Mouse (Mus musculus): ENCODE data around the gene Gm42669. TPM values are rescaled to one million over a fixed set of nuclear protein-coding genes. Genes with fewer than 3 reads are reported as not detected.

The Gm42669 gene
- polyA plus RNA-seq, 1 experiment from 2014 or later, result 0.95 TPM

GRCm38 (mm10) chr5:107492471-107492870 is 14.9 kb upstream of the Gm42669 start:
- Histone ChIP-seq H3K9ac (replicated peaks; ENCODE audit: low read depth, low read length) (no peak overlapping the region), H3K9me3 (ENCODE audit: control insufficient read depth, low read depth, low read length) (no peaks in the 10 kb centered on the region), H3K27ac (ENCODE audit: low read length) (no peak overlapping the region), H3K36me3 (ENCODE audit: control insufficient read depth, insufficient read depth, low read length) (no peaks in the 10 kb centered on the region; the same call in 1 of the 2 replicates), H3K4me2 (replicated peaks; ENCODE audit: low read depth, low read length) (no peak overlapping the region), H3K4me3 (ENCODE audit: low read depth, low read length) (no peak overlapping the region), H3K27me3 (ENCODE audit: control insufficient read depth, insufficient read depth, low read length) (no peaks in the 10 kb centered on the region), H3K4me1 (ENCODE audit: control insufficient read depth, insufficient read depth, low read length) (no peaks in the 10 kb centered on the region)
- no peak for ATAC-seq (ENCODE audit: insufficient number of reproducible peaks, insufficient read depth, low FRiP score, low read depth)
- WGBS, result 92% methylated on average over 2 of the region's 2 CpGs

GRCm38 (mm10) chr5:107494759-107495158 is 12.7 kb upstream of the Gm42669 start:
- Histone ChIP-seq H3K9me3 (ENCODE audit: control insufficient read depth, low read depth, low read length) (no peaks in the 10 kb centered on the region), H3K27me3 (ENCODE audit: control insufficient read depth, insufficient read depth, low read length) (no peaks in the 10 kb centered on the region), H3K4me2 (replicated peaks; ENCODE audit: low read depth, low read length) (no peak overlapping the region), H3K4me1 (ENCODE audit: control insufficient read depth, insufficient read depth, low read length) (no peaks in the 10 kb centered on the region), H3K9ac (replicated peaks; ENCODE audit: low read depth, low read length) (no peak overlapping the region), H3K4me3 (ENCODE audit: low read depth, low read length) (no peak overlapping the region), H3K27ac (ENCODE audit: low read length) (no peak overlapping the region), H3K36me3 (ENCODE audit: control insufficient read depth, insufficient read depth, low read length) (no peaks in the 10 kb centered on the region; the same call in 1 of the 2 replicates)
- ATAC-seq (ENCODE audit: insufficient number of reproducible peaks, insufficient read depth, low FRiP score, low read depth), result no peak
- 97% methylated on average over 5 of the region's 5 CpGs for WGBS

GRCm38 (mm10) chr5:107496047-107496446 is 11.4 kb upstream of the Gm42669 start:
- H3K4me3 ChIP-seq (ENCODE audit: low read depth, low read length), result no peak overlapping the region
- H3K36me3 ChIP-seq (ENCODE audit: control insufficient read depth, insufficient read depth, low read length), result no peaks in the 10 kb centered on the region; the same call in 1 of the 2 replicates
- H3K4me1 ChIP-seq (ENCODE audit: control insufficient read depth, insufficient read depth, low read length), result no peaks in the 10 kb centered on the region
- 92% methylated on average over 2 of the region's 2 CpGs for WGBS
- no peak for ATAC-seq (ENCODE audit: insufficient number of reproducible peaks, insufficient read depth, low FRiP score, low read depth)
- no peaks in the 10 kb centered on the region for H3K27me3 ChIP-seq (ENCODE audit: control insufficient read depth, insufficient read depth, low read length)
- no peak overlapping the region for H3K9ac ChIP-seq (replicated peaks; ENCODE audit: low read depth, low read length)
- H3K4me2 ChIP-seq (replicated peaks; ENCODE audit: low read depth, low read length), result no peak overlapping the region
- H3K9me3 ChIP-seq (ENCODE audit: control insufficient read depth, low read depth, low read length), result no peaks in the 10 kb centered on the region
- H3K27ac ChIP-seq (ENCODE audit: low read length), result no peak overlapping the region

- Histone ChIP-seq H3K36me3 (ENCODE audit: control insufficient read depth, insufficient read depth, low read length) (no peaks in the 10 kb centered on the region), H3K9ac (replicated peaks; ENCODE audit: low read depth, low read length) (no peak overlapping the region), H3K27me3 (ENCODE audit: control insufficient read depth, insufficient read depth, low read length) (no peaks in the 10 kb centered on the region), H3K9me3 (ENCODE audit: control insufficient read depth, low read depth, low read length) (no peaks in the 10 kb centered on the region), H3K4me1 (ENCODE audit: control insufficient read depth, insufficient read depth, low read length) (no peaks in the 10 kb centered on the region), H3K4me2 (replicated peaks; ENCODE audit: low read depth, low read length) (no peak overlapping the region), H3K27ac (ENCODE audit: low read length) (no peak overlapping the region), H3K4me3 (ENCODE audit: low read depth, low read length) (no peak overlapping the region)
- WGBS, result 64% methylated on average over 10 of the region's 10 CpGs
- ATAC-seq (ENCODE audit: insufficient number of reproducible peaks, insufficient read depth, low FRiP score, low read depth), result no peak; the same call in 1 of the 2 replicates
Observed at GRCm38 (mm10) chr5:107497519-107498501, 9.6 kb upstream of the Gm42669 start.

GRCm38 (mm10) chr5:107498806-107499310 is 8.6 kb upstream of the Gm42669 start:
- Histone ChIP-seq H3K4me1 (ENCODE audit: control insufficient read depth, insufficient read depth, low read length) (no peaks in the 10 kb centered on the region), H3K36me3 (ENCODE audit: control insufficient read depth, insufficient read depth, low read length) (no peaks in the 10 kb centered on the region), H3K27ac (ENCODE audit: low read length) (no peak overlapping the region; the same call in 1 of the 2 replicates), H3K4me3 (ENCODE audit: low read depth, low read length) (no peak overlapping the region), H3K27me3 (ENCODE audit: control insufficient read depth, insufficient read depth, low read length) (no peaks in the 10 kb centered on the region), H3K4me2 (replicated peaks; ENCODE audit: low read depth, low read length) (no peak overlapping the region), H3K9me3 (ENCODE audit: control insufficient read depth, low read depth, low read length) (no peaks in the 10 kb centered on the region), H3K9ac (replicated peaks; ENCODE audit: low read depth, low read length) (no peak overlapping the region)
- WGBS, result 60% methylated on average over 5 of the region's 5 CpGs
- no peak for ATAC-seq (ENCODE audit: insufficient number of reproducible peaks, insufficient read depth, low FRiP score, low read depth)

GRCm38 (mm10) chr5:107499891-107500535 is 7.4 kb upstream of the Gm42669 start:
- H3K4me1 ChIP-seq (ENCODE audit: control insufficient read depth, insufficient read depth, low read length), result no peaks in the 10 kb centered on the region
- WGBS, result 83% methylated on average over 5 of the region's 5 CpGs
- H3K36me3 ChIP-seq (ENCODE audit: control insufficient read depth, insufficient read depth, low read length), result no peaks in the 10 kb centered on the region
- H3K27ac ChIP-seq (ENCODE audit: low read length), result no peak overlapping the region
- H3K4me3 ChIP-seq (ENCODE audit: low read depth, low read length), result no peak overlapping the region
- no peak overlapping the region for H3K9ac ChIP-seq (replicated peaks; ENCODE audit: low read depth, low read length)
- no peaks in the 10 kb centered on the region for H3K9me3 ChIP-seq (ENCODE audit: control insufficient read depth, low read depth, low read length)
- H3K4me2 ChIP-seq (replicated peaks; ENCODE audit: low read depth, low read length), result no peak overlapping the region
- H3K27me3 ChIP-seq (ENCODE audit: control insufficient read depth, insufficient read depth, low read length), result no peaks in the 10 kb centered on the region
- no peak for ATAC-seq (ENCODE audit: insufficient number of reproducible peaks, insufficient read depth, low FRiP score, low read depth)

- ATAC-seq (ENCODE audit: insufficient number of reproducible peaks, insufficient read depth, low FRiP score, low read depth), result no peak
- whole genome bisulfite sequencing, result 86% methylated on average over 1 of the region's 1 CpGs
Observed at GRCm38 (mm10) chr5:107500741-107501140, 6.7 kb upstream of the Gm42669 start.

GRCm38 (mm10) chr5:107510503-107510902 is 3.1 kb downstream of the Gm42669 start:
- ATAC-seq (ENCODE audit: insufficient number of reproducible peaks, insufficient read depth, low FRiP score, low read depth), result no peak
- 90% methylated on average over 10 of the region's 10 CpGs for WGBS

More at GRCm38 (mm10) chr5:107500741-107501140, 6.7 kb upstream of the Gm42669 start:
- Histone ChIP-seq H3K9ac (replicated peaks; ENCODE audit: low read depth, low read length) (no peak overlapping the region), H3K27me3 (ENCODE audit: control insufficient read depth, insufficient read depth, low read length) (no peaks in the 10 kb centered on the region), H3K36me3 (ENCODE audit: control insufficient read depth, insufficient read depth, low read length) (no peaks in the 10 kb centered on the region), H3K9me3 (ENCODE audit: control insufficient read depth, low read depth, low read length) (no peaks in the 10 kb centered on the region), H3K27ac (ENCODE audit: low read length) (no peak overlapping the region), H3K4me1 (ENCODE audit: control insufficient read depth, insufficient read depth, low read length) (no peaks in the 10 kb centered on the region), H3K4me2 (replicated peaks; ENCODE audit: low read depth, low read length) (no peak overlapping the region), H3K4me3 (ENCODE audit: low read depth, low read length) (no peak overlapping the region)

More at GRCm38 (mm10) chr5:107510503-107510902, 3.1 kb downstream of the Gm42669 start:
- H3K27me3 ChIP-seq (ENCODE audit: control insufficient read depth, insufficient read depth, low read length), result no peaks in the 10 kb centered on the region
- no peaks in the 10 kb centered on the region for H3K4me1 ChIP-seq (ENCODE audit: control insufficient read depth, insufficient read depth, low read length)
- H3K9me3 ChIP-seq (ENCODE audit: control insufficient read depth, low read depth, low read length), result no peaks in the 10 kb centered on the region
- no peaks in the 10 kb centered on the region; the same call in 1 of the 2 replicates for H3K36me3 ChIP-seq (ENCODE audit: control insufficient read depth, insufficient read depth, low read length)
- H3K4me3 ChIP-seq (ENCODE audit: low read depth, low read length), result no peak overlapping the region
- no peak overlapping the region for H3K27ac ChIP-seq (ENCODE audit: low read length)
- no peak overlapping the region for H3K9ac ChIP-seq (replicated peaks; ENCODE audit: low read depth, low read length)
- H3K4me2 ChIP-seq (replicated peaks; ENCODE audit: low read depth, low read length), result no peak overlapping the region
